ENCODE assay signal across 1 mouse cellular context in the genomic region with DNA sequence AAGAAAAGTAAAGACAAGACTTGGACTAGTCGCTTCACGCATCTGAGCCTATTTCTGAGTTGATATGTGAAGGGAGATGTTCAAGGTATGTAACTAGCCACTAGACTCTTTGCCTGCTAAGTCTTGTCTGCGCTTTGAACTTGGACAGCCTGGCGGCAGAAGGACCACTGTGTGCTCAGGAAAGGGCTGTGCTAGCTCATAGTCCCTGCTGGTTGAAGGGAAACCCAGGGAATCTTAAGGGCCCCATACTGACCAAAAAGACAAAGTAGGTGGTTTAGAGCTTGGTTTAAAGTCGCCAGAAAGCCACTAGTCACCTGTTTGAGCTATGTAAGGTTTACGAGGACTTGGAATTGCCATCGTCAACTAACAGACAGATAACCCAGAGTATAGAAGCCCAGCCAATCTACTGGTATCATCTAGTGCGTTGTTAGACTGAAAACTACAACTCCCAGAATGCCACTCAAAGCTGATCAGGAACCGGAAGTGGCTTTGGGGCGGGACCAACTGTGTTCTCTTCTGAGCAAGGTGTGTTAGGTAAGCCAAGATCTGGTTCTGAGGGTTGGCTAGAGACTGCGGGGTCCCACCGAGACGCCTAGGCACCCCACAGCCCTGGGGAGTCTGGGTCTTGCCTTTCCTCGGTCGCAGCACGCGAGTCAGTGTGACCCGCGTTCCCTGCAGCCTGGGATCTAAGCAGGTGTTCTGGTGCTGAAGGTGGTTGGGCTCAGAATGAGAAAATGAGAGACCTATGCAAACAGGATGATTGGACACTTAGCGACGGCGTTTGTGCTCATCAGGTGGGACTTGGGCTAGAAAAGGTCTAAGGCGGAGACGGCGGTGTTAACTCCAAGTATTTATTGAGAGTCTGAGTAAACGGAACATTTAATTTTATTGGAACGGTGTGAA.
TF ChIP-seq lines count a peak whose summit lies in the region.

Gene Trmt10b, plus strand, starts transcription at position 466 of the 903 bp plus-strand sequence.

TF ChIP-seq in CH12.LX, 34 proteins besides CTCF, POLR2A, EP300 and RAD21 (continued from another document):
- TF ChIP-seq JUN (IDR thresholded peaks at IDR 0.05; ENCODE audit: insufficient read depth, low read depth, low read length) (no peak), GABPA (IDR thresholded peaks at IDR 0.05; ENCODE audit: insufficient replicate concordance, low read depth, low read length) (peak; percentile 73; the same call in 1 of the 2 replicates), SMC3 (IDR thresholded peaks at IDR 0.05; ENCODE audit: low read depth, low read length) (no peak), IRF4 (IDR thresholded peaks at IDR 0.05; ENCODE audit: low read depth, low read length) (no peak), MAZ (IDR thresholded peaks at IDR 0.05; ENCODE audit: low read depth, low read length) (no peak), SIN3A (IDR thresholded peaks at IDR 0.05; ENCODE audit: low read length) (peak; percentile 67), MXI1 (IDR thresholded peaks at IDR 0.05; ENCODE audit: low read depth, low read length) (0 out of 2 replicates have a peak, but pooled peaks have one; percentile 42), PAX5 (IDR thresholded peaks at IDR 0.05; ENCODE audit: low read length) (no peak), MAX (IDR thresholded peaks at IDR 0.05; ENCODE audit: low read length) (no peak), USF2 (conservative IDR thresholded peaks at IDR 0.05; ENCODE audit: low read depth, low read length) (no peak), TCF12 (IDR thresholded peaks at IDR 0.05; ENCODE audit: low read depth, low read length) (no peak; the same call in 1 of the 2 replicates), ELF1 (IDR thresholded peaks at IDR 0.05; ENCODE audit: low read depth, low read length) (peak; percentile 96), HCFC1 (IDR thresholded peaks at IDR 0.05; ENCODE audit: low read depth, low read length) (peak; percentile 99), MEF2A (IDR thresholded peaks at IDR 0.05; ENCODE audit: borderline replicate concordance, low read depth, low read length) (no peak), ZMIZ1 (IDR thresholded peaks at IDR 0.05; ENCODE audit: low read depth, low read length) (no peak), ZC3H11A (IDR thresholded peaks at IDR 0.05; ENCODE audit: low read depth, low read length) (no peak), USF1 (IDR thresholded peaks at IDR 0.05; ENCODE audit: low read depth, low read length) (no peak), MYC (IDR thresholded peaks at IDR 0.05; ENCODE audit: low read depth, low read length) (0 out of 2 replicates have a peak, but pooled peaks have one; percentile 21), MAFK (IDR thresholded peaks at IDR 0.05; ENCODE audit: insufficient replicate concordance, low read length) (no peak), CHD1 (IDR thresholded peaks at IDR 0.05; ENCODE audit: low read depth, low read length) (no peak), ZNF384 (IDR thresholded peaks at IDR 0.05; ENCODE audit: low read depth, low read length) (no peak), BHLHE40 (IDR thresholded peaks at IDR 0.05; ENCODE audit: low read depth, low read length) (no peak)
TF ChIP-seq in CH12.LX: peak in this region for 11.
